Mouse (Mus musculus) lung, postnatal 14 days (tissue): ENCODE results near the gene Tbcb.
A peak's percentile ranks its signal among the peaks of the same experiment; 100 is the strongest.
"Not testable (repeated sequence)": the region's sequence is repeated elsewhere in the genome, so short reads cannot be mapped to it uniquely, and the experiment has no call there.

Experiments used
- DNase-seq: peaks from one replicate; pipeline ENCODE4 v3.0.0; 2021

Tbcb gene

GRCm38 (mm10) chr7:30231669-30232454, at the start of gene Tbcb, which contains the start of gene Polr2i:
Tbcb (minus strand) TSS chr7:30232272.
Polr2i (plus strand) TSS chr7:30231948.
- DNase-seq = peak; percentile 97

GRCm38 (mm10) chr7:30281522-30281921, 49.5 kb upstream of the Tbcb start:
- DNase-seq = no peak

- DNase-seq = peak; percentile 90
Measured at GRCm38 (mm10) chr7:30280670-30281138, 48.6 kb upstream of the Tbcb start.

GRCm38 (mm10) chr7:30279951-30280669, 48.0 kb upstream of the Tbcb start, which contains the start of the genes Thap8 and Wdr62:
Thap8 (plus strand) TSS chr7:30280094.
Wdr62 (minus strand) TSS chr7:30280419.
- peak; percentile 93 for DNase-seq

- no peak for DNase-seq
Measured at GRCm38 (mm10) chr7:30279536-30279935, 47.5 kb upstream of the Tbcb start.

GRCm38 (mm10) chr7:30278911-30279310, 46.8 kb upstream of the Tbcb start:
- DNase-seq = no peak

GRCm38 (mm10) chr7:30274383-30274782, 42.3 kb upstream of the Tbcb start:
- DNase-seq = peak; percentile 21

GRCm38 (mm10) chr7:30269641-30270040, 37.6 kb upstream of the Tbcb start:
- no peak for DNase-seq

GRCm38 (mm10) chr7:30266780-30267179, 34.7 kb upstream of the Tbcb start:
- no peak for DNase-seq

GRCm38 (mm10) chr7:30265935-30266334, 33.9 kb upstream of the Tbcb start:
- DNase-seq = no peak

- DNase-seq = no peak
Measured at GRCm38 (mm10) chr7:30265531-30265930, 33.5 kb upstream of the Tbcb start.

- DNase-seq = no peak
Measured at GRCm38 (mm10) chr7:30265041-30265440, 33.0 kb upstream of the Tbcb start.

- peak; percentile 34 for DNase-seq
Measured at GRCm38 (mm10) chr7:30251956-30252954, 20.2 kb upstream of the Tbcb start.

- DNase-seq = not testable (repeated sequence)
Measured at GRCm38 (mm10) chr7:30237374-30237773, 5.3 kb upstream of the Tbcb start.

- DNase-seq = no peak
Measured at GRCm38 (mm10) chr7:30235625-30236024, 3.6 kb upstream of the Tbcb start, which contains the start of gene Ovol3. Ovol3 (minus strand) TSS chr7:30235725.

- no peak for DNase-seq
Measured at GRCm38 (mm10) chr7:30235091-30235490, 3.0 kb upstream of the Tbcb start.

- DNase-seq = peak; percentile 32
Measured at GRCm38 (mm10) chr7:30234276-30234858, 2.3 kb upstream of the Tbcb start.

GRCm38 (mm10) chr7:30233387-30233786, 1.3 kb upstream of the Tbcb start:
- no peak for DNase-seq

GRCm38 (mm10) chr7:30232631-30233148, 618 bp upstream of the Tbcb start:
- DNase-seq = peak; percentile 72

- DNase-seq = no peak
Measured at GRCm38 (mm10) chr7:30231328-30231668, 774 bp downstream of the Tbcb start.

- DNase-seq = no peak
Measured at GRCm38 (mm10) chr7:30224206-30224605, 7.9 kb downstream of the Tbcb start.

GRCm38 (mm10) chr7:30222205-30222604, 9.9 kb downstream of the Tbcb start:
- no peak for DNase-seq
